Mouse (Mus musculus) embryonic fibroblast, embryonic 13.5 days (primary cell): ENCODE data around the gene Spdef.

Source experiments
- CTCF ChIP-seq: IDR thresholded peaks from 2 replicates; pipeline ENCODE4 v1.5.1; 2011; ENCODE audit warnings: mild to moderate bottlenecking, control low read depth, low read length, moderate library complexity, borderline replicate concordance; ENCODE audit not compliant: insufficient read depth
- POLR2A ChIP-seq: IDR thresholded peaks from 2 replicates; pipeline ENCODE4 v1.6.1; 2011; ENCODE audit warnings: low read depth, mild to moderate bottlenecking, control low read depth, low read length, moderate library complexity

DNA sequence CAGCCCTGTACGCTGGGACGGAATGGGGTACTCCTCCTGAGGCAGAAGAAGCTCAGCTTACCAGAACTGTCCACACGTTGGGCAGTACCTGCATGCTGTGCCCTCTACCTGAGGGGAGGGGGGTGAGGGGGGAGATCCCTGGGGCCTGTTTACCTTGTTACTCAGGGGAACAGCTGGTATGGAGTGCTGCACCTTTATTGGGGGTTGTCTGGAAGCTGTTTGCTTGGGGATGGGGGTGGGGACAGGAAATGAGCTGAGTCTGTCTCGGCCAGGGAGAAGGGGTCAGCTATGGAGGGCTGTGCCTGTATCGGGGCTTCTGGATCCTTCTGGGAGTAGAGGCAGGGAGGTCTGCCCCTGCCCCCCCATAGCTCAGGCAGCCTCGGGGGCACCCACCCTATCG is 2.2 kb downstream of the Spdef start:
- no peak for TF ChIP-seq CTCF
- no peak for TF ChIP-seq POLR2A
